Mouse (Mus musculus): Measurements from ENCODE around the gene Itgb3bp. TPM values are rescaled to one million over a fixed set of nuclear protein-coding genes. Genes with fewer than 3 reads are reported as not detected.
A peak's percentile ranks its signal among the peaks of the same experiment; 100 is the strongest.

Itgb3bp gene
- polyA plus RNA-seq, 1 experiment from 2014 or later = 19.2 TPM

DNA sequence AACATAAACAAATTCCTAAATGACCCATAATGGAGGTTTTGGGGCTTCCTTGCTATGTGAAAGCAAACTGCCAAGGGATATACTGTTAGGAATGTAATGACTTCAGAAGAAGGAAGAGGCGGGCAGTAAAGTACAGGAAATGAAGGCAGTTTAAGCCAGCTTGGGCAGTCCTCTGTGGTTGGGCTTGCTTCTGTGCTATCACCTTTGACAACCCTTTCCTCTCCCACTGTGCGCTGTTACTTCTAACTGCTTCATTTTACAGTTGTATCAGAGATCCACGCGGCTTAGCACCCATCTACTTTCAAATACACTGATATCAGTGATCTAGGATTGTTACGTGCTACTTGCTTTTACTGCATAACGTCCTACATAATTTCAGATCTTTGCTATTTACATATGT, 137.2 kb downstream of the Itgb3bp start:
- Histone ChIP-seq H3K27ac (replicated peaks) (no peak overlapping the region), H3K27me3 (no peaks in the 10 kb centered on the region), H3K4me3 (no peak overlapping the region), H3K9me3 (no peaks in the 10 kb centered on the region), H3K9ac (replicated peaks) (no peak overlapping the region), H3K4me2 (replicated peaks) (no peak overlapping the region), H3K4me1 (no peaks in the 10 kb centered on the region), H3K36me3 (no peaks in the 10 kb centered on the region)
- WGBS = 97% methylated on average over 6 of the region's 6 CpGs
- ATAC-seq (replicated peaks) = no peak

DNA sequence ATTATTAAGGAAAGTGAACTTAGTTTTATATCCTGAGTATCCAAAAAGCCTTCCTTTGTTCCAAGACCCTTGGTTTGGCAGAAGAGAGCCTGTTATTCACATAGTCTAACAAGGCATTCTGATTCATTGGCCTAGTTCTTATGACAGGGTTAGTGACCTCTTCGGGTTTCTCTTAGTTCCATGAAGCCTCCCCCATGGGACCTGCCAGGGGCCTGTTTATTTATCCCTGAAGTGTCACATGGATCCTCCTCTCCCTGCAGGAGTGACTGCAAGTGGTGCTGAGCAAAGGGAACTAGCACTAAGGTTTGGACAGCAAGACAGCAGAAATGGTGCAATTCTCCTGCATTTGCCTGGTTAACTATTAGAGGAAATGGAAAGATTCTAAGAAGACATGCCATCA, 156.6 kb downstream of the Itgb3bp start:
- Histone ChIP-seq H3K27me3 (no peaks in the 10 kb centered on the region), H3K9ac (replicated peaks) (no peak overlapping the region), H3K36me3 (no peaks in the 10 kb centered on the region), H3K4me1 (no peaks in the 10 kb centered on the region), H3K9me3 (no peaks in the 10 kb centered on the region), H3K4me2 (replicated peaks) (no peak overlapping the region), H3K27ac (replicated peaks) (no peak overlapping the region), H3K4me3 (no peak overlapping the region)
- 77% methylated on average over 1 of the region's 1 CpGs for WGBS
- no peak for ATAC-seq (replicated peaks)

DNA sequence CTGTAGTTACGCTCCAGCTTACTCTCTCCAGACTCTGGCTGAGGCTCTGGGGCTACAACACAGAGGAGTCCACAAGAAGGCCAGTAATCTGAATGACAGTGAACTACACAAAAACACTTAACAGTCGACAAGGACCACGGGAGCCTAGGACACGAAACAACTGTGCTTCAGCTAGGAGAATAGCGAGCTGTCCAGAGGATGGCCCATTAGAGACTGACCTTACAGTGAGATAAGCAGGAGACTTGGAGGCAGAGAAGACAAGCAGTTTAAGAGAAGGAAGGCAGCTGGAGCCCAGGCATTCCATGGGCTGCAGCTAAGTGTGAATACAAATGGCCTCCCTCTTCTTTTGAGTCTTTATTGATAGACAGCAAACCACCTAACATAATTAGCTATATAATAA, 159.1 kb downstream of the Itgb3bp start:
- H3K9me3 ChIP-seq = no peaks in the 10 kb centered on the region
- no peak overlapping the region for H3K4me3 ChIP-seq
- no peaks in the 10 kb centered on the region for H3K27me3 ChIP-seq
- no peak overlapping the region for H3K27ac ChIP-seq (replicated peaks)
- no peaks in the 10 kb centered on the region for H3K36me3 ChIP-seq
- H3K4me2 ChIP-seq (replicated peaks) = no peak overlapping the region
- no peak for ATAC-seq (replicated peaks)
- no peak overlapping the region for H3K9ac ChIP-seq (replicated peaks)
- WGBS = 87% methylated on average over 5 of the region's 5 CpGs
- no peaks in the 10 kb centered on the region for H3K4me1 ChIP-seq

DNA sequence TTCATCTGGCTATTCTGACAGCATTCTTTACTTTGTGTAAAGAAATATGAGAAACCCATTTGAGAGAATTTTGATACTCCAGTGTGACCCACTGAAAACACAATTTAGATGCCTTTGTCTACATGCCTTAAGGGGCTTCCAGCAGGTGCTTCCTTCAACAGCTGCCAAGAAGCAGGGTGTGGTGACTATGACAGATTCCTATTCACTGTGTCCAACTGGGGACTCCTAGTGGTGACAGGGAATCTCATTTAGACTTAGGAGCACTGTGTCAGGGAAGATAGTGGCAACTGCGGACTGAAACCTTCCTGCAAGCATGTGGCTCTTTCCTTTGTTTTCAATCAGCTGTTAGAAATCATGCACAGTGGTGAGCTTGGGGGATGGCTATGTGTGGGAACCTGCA, 162.9 kb downstream of the Itgb3bp start:
- WGBS = 28% methylated on average over 1 of the region's 1 CpGs
- peak; percentile 73 for ATAC-seq (replicated peaks)
- no peak overlapping the region for H3K9ac ChIP-seq (replicated peaks)
- no peaks in the 10 kb centered on the region for H3K27me3 ChIP-seq
- no peak overlapping the region for H3K4me2 ChIP-seq (replicated peaks)
- H3K4me3 ChIP-seq = no peak overlapping the region
- no peak overlapping the region for H3K27ac ChIP-seq (replicated peaks)
- no peaks in the 10 kb centered on the region for H3K9me3 ChIP-seq
- no peaks in the 10 kb centered on the region for H3K4me1 ChIP-seq
- H3K36me3 ChIP-seq = no peaks in the 10 kb centered on the region

DNA sequence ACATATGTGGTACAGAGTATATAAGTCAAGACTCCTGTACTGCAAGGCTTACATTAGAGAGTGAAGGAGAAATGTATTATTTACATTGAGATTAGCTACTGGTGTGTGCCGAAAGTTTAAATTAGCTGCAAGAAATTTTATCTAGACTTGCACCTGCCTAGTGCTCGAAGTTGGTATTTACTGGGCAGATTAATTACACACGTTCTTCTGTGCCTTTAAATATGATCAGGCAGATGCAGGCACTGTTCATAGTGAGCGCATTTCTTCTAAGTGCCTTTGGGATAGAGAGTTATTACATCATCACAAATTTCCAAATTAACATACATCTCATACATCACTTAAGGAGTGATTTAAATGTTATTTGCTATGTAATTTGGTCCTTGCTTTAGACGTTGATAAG, 163.3 kb downstream of the Itgb3bp start:
- Histone ChIP-seq H3K4me3 (no peak overlapping the region), H3K9ac (replicated peaks) (no peak overlapping the region), H3K4me2 (replicated peaks) (no peak overlapping the region), H3K9me3 (no peaks in the 10 kb centered on the region), H3K36me3 (no peaks in the 10 kb centered on the region), H3K4me1 (no peaks in the 10 kb centered on the region), H3K27me3 (no peaks in the 10 kb centered on the region), H3K27ac (replicated peaks) (no peak overlapping the region)
- ATAC-seq (replicated peaks) = no peak
- 79% methylated on average over 5 of the region's 5 CpGs for WGBS

GRCm38 (mm10) chr4:99752426-99752825, 177.2 kb downstream of the Itgb3bp start:
- 93% methylated on average over 5 of the region's 5 CpGs for WGBS
- Histone ChIP-seq H3K27me3 (no peaks in the 10 kb centered on the region), H3K4me2 (replicated peaks) (no peak overlapping the region), H3K27ac (replicated peaks) (no peak overlapping the region), H3K9ac (replicated peaks) (no peak overlapping the region), H3K4me3 (no peak overlapping the region), H3K9me3 (no peaks in the 10 kb centered on the region), H3K36me3 (no peaks in the 10 kb centered on the region), H3K4me1 (no peaks in the 10 kb centered on the region)
- no peak for ATAC-seq (replicated peaks)

GRCm38 (mm10) chr4:99739836-99740235, 189.8 kb downstream of the Itgb3bp start:
- H3K27me3 ChIP-seq = no peaks in the 10 kb centered on the region
- no peak for ATAC-seq (replicated peaks)
- no peak overlapping the region for H3K9ac ChIP-seq (replicated peaks)
- no peak overlapping the region for H3K4me2 ChIP-seq (replicated peaks)
- no peaks in the 10 kb centered on the region for H3K4me1 ChIP-seq
- H3K9me3 ChIP-seq = no peaks in the 10 kb centered on the region
- no peak overlapping the region for H3K4me3 ChIP-seq
- no peaks in the 10 kb centered on the region for H3K36me3 ChIP-seq
- H3K27ac ChIP-seq (replicated peaks) = no peak overlapping the region
- WGBS = 21% methylated on average over 7 of the region's 7 CpGs

- H3K9ac ChIP-seq (replicated peaks) = no peak overlapping the region
- H3K4me3 ChIP-seq = no peak overlapping the region
- peaks cover 23% of the 10 kb centered on the region for H3K36me3 ChIP-seq
- ATAC-seq (replicated peaks) = no peak
- no peaks in the 10 kb centered on the region for H3K9me3 ChIP-seq
- H3K4me2 ChIP-seq (replicated peaks) = no peak overlapping the region
- no peaks in the 10 kb centered on the region for H3K4me1 ChIP-seq
- H3K27ac ChIP-seq (replicated peaks) = no peak overlapping the region
- no peaks in the 10 kb centered on the region for H3K27me3 ChIP-seq
- WGBS = 89% methylated on average over 8 of the region's 8 CpGs
These were observed 203.6 kb downstream of the Itgb3bp start for GRCm38 (mm10) chr4:99725914-99726451.

DNA sequence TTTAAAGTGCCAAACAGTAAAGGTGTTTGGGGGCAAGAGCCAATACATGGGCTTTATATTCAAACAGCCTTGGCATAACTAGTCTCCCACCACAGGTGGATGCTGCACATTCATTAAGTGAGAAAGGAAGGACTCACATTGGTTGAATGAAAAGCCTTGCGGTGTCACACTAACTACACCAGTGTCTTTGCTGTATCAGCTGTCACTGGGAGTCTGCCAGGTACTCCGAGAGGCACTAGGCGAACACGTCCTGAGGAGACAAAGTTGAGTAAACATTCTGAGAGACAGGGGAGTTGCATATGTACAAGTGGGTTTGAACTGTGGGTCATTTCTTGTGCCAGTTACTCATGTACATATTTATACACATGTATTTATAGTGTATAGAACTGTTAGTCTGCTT, 205.3 kb downstream of the Itgb3bp start:
- Histone ChIP-seq H3K4me3 (no peak overlapping the region), H3K27me3 (no peaks in the 10 kb centered on the region), H3K27ac (replicated peaks) (no peak overlapping the region), H3K36me3 (peaks cover 9% of the 10 kb centered on the region), H3K9ac (replicated peaks) (no peak overlapping the region), H3K4me1 (no peaks in the 10 kb centered on the region), H3K9me3 (no peaks in the 10 kb centered on the region), H3K4me2 (replicated peaks) (no peak overlapping the region)
- WGBS = 88% methylated on average over 4 of the region's 4 CpGs
- ATAC-seq (replicated peaks) = no peak

- Histone ChIP-seq H3K9ac (replicated peaks) (no peak overlapping the region), H3K27me3 (no peaks in the 10 kb centered on the region), H3K27ac (replicated peaks) (no peak overlapping the region), H3K36me3 (no peaks in the 10 kb centered on the region), H3K4me3 (no peak overlapping the region), H3K4me1 (peaks cover 5% of the 10 kb centered on the region), H3K4me2 (replicated peaks) (no peak overlapping the region), H3K9me3 (no peaks in the 10 kb centered on the region)
- 82% methylated on average over 4 of the region's 4 CpGs for WGBS
- ATAC-seq (replicated peaks) = no peak
These were observed 211.7 kb downstream of the Itgb3bp start for GRCm38 (mm10) chr4:99717905-99718304.

- WGBS = 26% methylated on average over 25 of the region's 25 CpGs
- no peaks in the 10 kb centered on the region for H3K36me3 ChIP-seq
- peak overlapping the region; percentile 66 for H3K9ac ChIP-seq (replicated peaks)
- ATAC-seq (replicated peaks) = no peak; the same call in 1 of the 2 replicates
- H3K4me1 ChIP-seq = peaks cover 5% of the 10 kb centered on the region
- H3K27me3 ChIP-seq = no peaks in the 10 kb centered on the region
- H3K4me3 ChIP-seq = peak overlapping the region; percentile 55
- no peak overlapping the region for H3K27ac ChIP-seq (replicated peaks)
- H3K4me2 ChIP-seq (replicated peaks) = peak overlapping the region; percentile 81
- H3K9me3 ChIP-seq = no peaks in the 10 kb centered on the region
These were observed 213.7 kb downstream of the Itgb3bp start for GRCm38 (mm10) chr4:99715783-99716416.
